Mouse (Mus musculus): ENCODE data around the gene Srp54b. TPM values are rescaled to one million over a fixed set of nuclear protein-coding genes. Genes with fewer than 3 reads are reported as not detected.

Gene Srp54b
- total RNA-seq, 1 experiment from 2014 or later, result 54.1 TPM

Other genes with a start within 250 kb of the Srp54b start
- not detected in 3 replicates for gene Gm20403, start 168.6 kb upstream of the Srp54b start, total RNA-seq (2017)
- 114 to 140 TPM (median 131 TPM) in 3 replicates for gene Baz1a, start 140.8 kb upstream of the Srp54b start, total RNA-seq (2017)
- 6.3 to 10.3 TPM (median 9.5 TPM) in 3 replicates for gene 2700097O09Rik, start 75.0 kb upstream of the Srp54b start, total RNA-seq (2017)
- 208 to 299 TPM (median 258 TPM) in 3 replicates for gene Srp54a, start 74.8 kb upstream of the Srp54b start, total RNA-seq (2017)
- 1.7 to 40.6 TPM (median 32.3 TPM) in 3 replicates for gene Fam177a, start 30.6 kb upstream of the Srp54b start, total RNA-seq (2017)
- 34.3 TPM in 1 of 3 replicates, not detected in the others for gene 1700047I17Rik2, start 44.5 kb downstream of the Srp54b start, total RNA-seq (2017)
- 75.5 to 89.5 TPM (median 85.3 TPM) in 3 replicates for gene Srp54c, start 75.1 kb downstream of the Srp54b start, total RNA-seq (2017)
- gene 1110008L16Rik, start 144.5 kb downstream of the Srp54b start, total RNA-seq (2017), result 3.5 to 7.1 TPM (median 5.1 TPM) in 3 replicates
- 28.2 to 34.0 TPM (median 32.2 TPM) in 3 replicates for gene Ppp2r3c, start 147.9 kb downstream of the Srp54b start, total RNA-seq (2017)
- 235 to 325 TPM (median 287 TPM) in 3 replicates for gene Psma6, start 229.1 kb downstream of the Srp54b start, total RNA-seq (2017)